Mouse (Mus musculus): ENCODE data around the gene Stambp. TPM values are rescaled to one million over a fixed set of nuclear protein-coding genes. Genes with fewer than 3 reads are reported as not detected.
A peak's percentile ranks its signal among the peaks of the same experiment; 100 is the strongest.

Gene Stambp
- polyA plus RNA-seq, 1 experiment from 2014 or later = 61.3 TPM

DNA sequence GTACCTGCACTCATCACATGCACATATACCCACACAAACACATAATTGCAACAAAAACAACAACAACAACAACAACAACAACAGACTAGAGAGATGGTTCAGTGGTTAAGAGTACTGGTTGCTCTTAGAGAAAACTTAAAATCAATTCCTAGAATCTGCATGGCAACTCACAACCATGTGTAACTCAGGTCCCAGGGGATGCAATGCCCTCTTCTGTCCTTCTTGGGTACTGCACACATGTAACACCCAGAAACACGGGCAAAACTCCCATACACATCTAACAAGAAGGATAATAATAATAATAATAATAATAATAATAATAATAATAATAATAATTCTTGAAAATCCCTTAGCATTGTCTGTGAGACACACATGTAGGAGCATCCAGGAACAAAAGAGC, 60.0 kb downstream of the Stambp start:
- Histone ChIP-seq H3K27me3 (replicated peaks; ENCODE audit: control insufficient read depth, insufficient read depth, low read length) (no peaks in the 10 kb centered on the region), H3K4me2 (ENCODE audit: low read length) (no peak overlapping the region), H3K36me3 (ENCODE audit: control insufficient read depth, insufficient read depth, low read length) (no peaks in the 10 kb centered on the region), H3K27ac (ENCODE audit: low read depth, low read length) (no peak overlapping the region), H3K4me3 (ENCODE audit: low read length) (no peak overlapping the region), H3K9ac (ENCODE audit: low read depth, low read length) (no peak overlapping the region), H3K9me3 (ENCODE audit: control insufficient read depth, low read length) (no peaks in the 10 kb centered on the region), H3K4me1 (ENCODE audit: control insufficient read depth, insufficient read depth, low read depth, low read length) (no peaks in the 10 kb centered on the region)
- ATAC-seq = no peak
- 18% methylated on average over 1 of the region's 1 CpGs for WGBS

GRCm38 (mm10) chr6:83510210-83510609, 62.3 kb downstream of the Stambp start:
- Histone ChIP-seq H3K4me3 (ENCODE audit: low read length) (no peak overlapping the region), H3K9me3 (ENCODE audit: control insufficient read depth, low read length) (no peaks in the 10 kb centered on the region), H3K4me2 (ENCODE audit: low read length) (no peak overlapping the region), H3K36me3 (ENCODE audit: control insufficient read depth, insufficient read depth, low read length) (no peaks in the 10 kb centered on the region), H3K27ac (ENCODE audit: low read depth, low read length) (no peak overlapping the region), H3K9ac (ENCODE audit: low read depth, low read length) (no peak overlapping the region), H3K27me3 (replicated peaks; ENCODE audit: control insufficient read depth, insufficient read depth, low read length) (no peaks in the 10 kb centered on the region), H3K4me1 (ENCODE audit: control insufficient read depth, insufficient read depth, low read depth, low read length) (peaks cover 9% of the 10 kb centered on the region)
- WGBS = 67% methylated on average over 2 of the region's 2 CpGs
- ATAC-seq = no peak

DNA sequence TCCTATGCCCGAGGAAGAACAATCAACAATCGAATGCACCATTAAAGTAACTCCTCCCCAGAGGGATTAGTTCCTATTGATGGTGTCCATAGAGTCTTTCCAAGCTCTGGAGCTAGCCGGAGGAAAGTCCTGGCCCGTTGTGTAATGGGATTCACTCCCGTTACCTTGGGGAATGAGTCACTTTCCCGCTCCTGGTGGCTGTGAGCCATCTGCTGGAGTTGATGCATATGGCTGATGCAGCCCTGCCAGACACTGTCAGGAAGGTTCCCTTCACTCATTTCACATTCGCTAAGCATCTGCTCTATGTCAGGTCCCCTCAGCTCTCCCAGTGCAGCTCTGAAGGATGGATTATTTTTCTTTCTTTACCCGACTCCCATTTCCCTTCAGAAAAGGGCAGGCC, 63.1 kb downstream of the Stambp start:
- 40% methylated on average over 8 of the region's 8 CpGs for WGBS
- Histone ChIP-seq H3K27ac (ENCODE audit: low read depth, low read length) (no peak overlapping the region), H3K9ac (ENCODE audit: low read depth, low read length) (peak overlapping the region; percentile 22; the same call in 1 of the 2 replicates), H3K36me3 (ENCODE audit: control insufficient read depth, insufficient read depth, low read length) (no peaks in the 10 kb centered on the region), H3K27me3 (replicated peaks; ENCODE audit: control insufficient read depth, insufficient read depth, low read length) (no peaks in the 10 kb centered on the region), H3K9me3 (ENCODE audit: control insufficient read depth, low read length) (no peaks in the 10 kb centered on the region), H3K4me3 (ENCODE audit: low read length) (no peak overlapping the region), H3K4me1 (ENCODE audit: control insufficient read depth, insufficient read depth, low read depth, low read length) (peaks cover 13% of the 10 kb centered on the region), H3K4me2 (ENCODE audit: low read length) (no peak overlapping the region)
- no peak for ATAC-seq

DNA sequence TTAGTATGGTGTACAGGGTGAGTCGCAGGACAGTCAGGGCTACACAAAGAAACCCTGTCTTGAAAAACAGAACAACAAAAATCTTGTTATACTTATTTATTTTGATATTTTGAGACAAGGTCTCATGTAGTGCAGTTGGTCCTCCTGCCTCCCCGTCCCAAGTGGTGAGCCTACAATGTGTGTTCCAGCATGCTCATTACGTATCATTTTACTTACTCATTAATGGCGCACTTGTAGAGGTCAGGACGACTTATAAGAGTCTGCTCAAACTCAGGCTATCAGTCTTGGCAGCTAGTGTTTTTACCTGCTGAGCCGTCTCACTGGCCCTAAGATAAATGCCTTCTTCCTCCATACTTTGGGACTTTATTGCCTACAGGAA, 65.4 kb downstream of the Stambp start:
- WGBS = 39% methylated on average over 6 of the region's 6 CpGs

GRCm38 (mm10) chr6:83506258-83507167, 66.0 kb downstream of the Stambp start, which contains the start of gene Dguok:
Dguok (minus strand) TSS chr6:83506969.
- no peaks in the 10 kb centered on the region for H3K36me3 ChIP-seq (ENCODE audit: control insufficient read depth, insufficient read depth, low read length)
- peak within 1 kb of the TSS; percentile 87 for H3K4me3 ChIP-seq (ENCODE audit: low read length)
- no peaks in the 10 kb centered on the region for H3K9me3 ChIP-seq (ENCODE audit: control insufficient read depth, low read length)
- H3K4me1 ChIP-seq (ENCODE audit: control insufficient read depth, insufficient read depth, low read depth, low read length) = peaks cover 13% of the 10 kb centered on the region
- no peaks in the 10 kb centered on the region for H3K27me3 ChIP-seq (replicated peaks; ENCODE audit: control insufficient read depth, insufficient read depth, low read length)
- H3K9ac ChIP-seq (ENCODE audit: low read depth, low read length) = peak within 1 kb of the TSS; percentile 91
- ATAC-seq = peak; percentile 99
- peak within 1 kb of the TSS; percentile 79 for H3K4me2 ChIP-seq (ENCODE audit: low read length)
- under 1% methylated on average over 53 of the region's 54 CpGs for WGBS
- H3K27ac ChIP-seq (ENCODE audit: low read depth, low read length) = peak within 1 kb of the TSS; percentile 96

More for the DNA sequence above, 65.4 kb downstream of the Stambp start:
- no peaks in the 10 kb centered on the region for H3K27me3 ChIP-seq (replicated peaks; ENCODE audit: control insufficient read depth, insufficient read depth, low read length)
- peak overlapping the region; percentile 79 for H3K4me2 ChIP-seq (ENCODE audit: low read length)
- H3K36me3 ChIP-seq (ENCODE audit: control insufficient read depth, insufficient read depth, low read length) = no peaks in the 10 kb centered on the region
- peak overlapping the region; percentile 59 for H3K9ac ChIP-seq (ENCODE audit: low read depth, low read length)
- peak; percentile 35; the same call in 1 of the 2 replicates for ATAC-seq
- no peaks in the 10 kb centered on the region for H3K9me3 ChIP-seq (ENCODE audit: control insufficient read depth, low read length)
- H3K4me1 ChIP-seq (ENCODE audit: control insufficient read depth, insufficient read depth, low read depth, low read length) = peaks cover 13% of the 10 kb centered on the region
- H3K27ac ChIP-seq (ENCODE audit: low read depth, low read length) = peak overlapping the region; percentile 96
- peak overlapping the region; percentile 87 for H3K4me3 ChIP-seq (ENCODE audit: low read length)

DNA sequence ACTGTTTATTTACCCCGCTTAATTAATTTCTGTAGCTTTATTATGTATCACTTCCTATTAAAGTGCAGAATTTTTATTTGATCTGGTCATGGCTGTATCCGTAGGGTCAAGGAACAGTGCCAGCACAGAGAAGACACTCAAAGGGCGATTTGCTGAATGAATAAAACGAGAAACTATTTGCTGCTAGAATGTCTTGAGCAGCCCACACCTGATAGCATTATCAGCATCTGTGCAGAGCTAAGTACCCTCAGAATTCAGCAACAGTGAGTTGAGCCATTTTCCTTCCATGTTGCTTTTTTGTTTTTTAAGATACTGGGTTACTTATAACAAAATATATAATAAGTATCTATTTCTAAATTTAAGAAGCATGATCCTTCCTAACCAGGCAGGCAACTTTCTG, 67.0 kb downstream of the Stambp start:
- Histone ChIP-seq H3K4me2 (ENCODE audit: low read length) (peak overlapping the region; percentile 79), H3K4me1 (ENCODE audit: control insufficient read depth, insufficient read depth, low read depth, low read length) (peaks cover 13% of the 10 kb centered on the region), H3K27ac (ENCODE audit: low read depth, low read length) (no peak overlapping the region), H3K4me3 (ENCODE audit: low read length) (peak overlapping the region; percentile 87), H3K9me3 (ENCODE audit: control insufficient read depth, low read length) (no peaks in the 10 kb centered on the region), H3K9ac (ENCODE audit: low read depth, low read length) (no peak overlapping the region), H3K36me3 (ENCODE audit: control insufficient read depth, insufficient read depth, low read length) (no peaks in the 10 kb centered on the region), H3K27me3 (replicated peaks; ENCODE audit: control insufficient read depth, insufficient read depth, low read length) (no peaks in the 10 kb centered on the region)
- ATAC-seq = no peak
- WGBS = 92% methylated on average over 4 of the region's 4 CpGs

DNA sequence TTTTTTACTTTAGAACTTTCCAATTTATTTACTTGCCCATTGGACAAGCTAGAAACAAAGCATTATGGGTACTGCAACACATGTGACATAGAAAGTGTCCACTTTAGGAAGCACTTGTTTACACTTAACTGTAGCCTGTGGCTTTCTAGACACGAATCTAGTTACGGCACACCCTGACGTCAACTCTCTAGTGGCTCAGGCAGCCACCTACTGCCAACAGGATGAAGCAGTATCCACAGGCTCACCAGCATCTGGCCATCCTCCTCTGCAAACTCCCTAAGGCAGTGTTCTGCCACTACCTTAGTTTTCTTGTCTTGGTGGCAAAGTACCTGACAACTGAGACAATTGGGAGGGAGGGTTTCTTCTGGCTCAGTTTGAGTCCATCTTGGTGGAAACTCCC, 69.2 kb downstream of the Stambp start:
- Histone ChIP-seq H3K4me2 (ENCODE audit: low read length) (no peak overlapping the region), H3K4me1 (ENCODE audit: control insufficient read depth, insufficient read depth, low read depth, low read length) (peaks cover 13% of the 10 kb centered on the region), H3K4me3 (ENCODE audit: low read length) (no peak overlapping the region), H3K27me3 (replicated peaks; ENCODE audit: control insufficient read depth, insufficient read depth, low read length) (no peaks in the 10 kb centered on the region), H3K36me3 (ENCODE audit: control insufficient read depth, insufficient read depth, low read length) (no peaks in the 10 kb centered on the region), H3K9me3 (ENCODE audit: control insufficient read depth, low read length) (no peaks in the 10 kb centered on the region), H3K27ac (ENCODE audit: low read depth, low read length) (no peak overlapping the region), H3K9ac (ENCODE audit: low read depth, low read length) (no peak overlapping the region)
- WGBS = 81% methylated on average over 3 of the region's 3 CpGs
- no peak for ATAC-seq

GRCm38 (mm10) chr6:83502656-83503055, 69.9 kb downstream of the Stambp start:
- no peak overlapping the region for H3K4me2 ChIP-seq (ENCODE audit: low read length)
- H3K27ac ChIP-seq (ENCODE audit: low read depth, low read length) = no peak overlapping the region
- no peak for ATAC-seq
- WGBS = 91% methylated on average over 3 of the region's 3 CpGs
- no peaks in the 10 kb centered on the region for H3K9me3 ChIP-seq (ENCODE audit: control insufficient read depth, low read length)
- no peak overlapping the region for H3K9ac ChIP-seq (ENCODE audit: low read depth, low read length)
- H3K4me1 ChIP-seq (ENCODE audit: control insufficient read depth, insufficient read depth, low read depth, low read length) = peaks cover 13% of the 10 kb centered on the region
- no peaks in the 10 kb centered on the region for H3K36me3 ChIP-seq (ENCODE audit: control insufficient read depth, insufficient read depth, low read length)
- no peak overlapping the region for H3K4me3 ChIP-seq (ENCODE audit: low read length)
- no peaks in the 10 kb centered on the region for H3K27me3 ChIP-seq (replicated peaks; ENCODE audit: control insufficient read depth, insufficient read depth, low read length)

DNA sequence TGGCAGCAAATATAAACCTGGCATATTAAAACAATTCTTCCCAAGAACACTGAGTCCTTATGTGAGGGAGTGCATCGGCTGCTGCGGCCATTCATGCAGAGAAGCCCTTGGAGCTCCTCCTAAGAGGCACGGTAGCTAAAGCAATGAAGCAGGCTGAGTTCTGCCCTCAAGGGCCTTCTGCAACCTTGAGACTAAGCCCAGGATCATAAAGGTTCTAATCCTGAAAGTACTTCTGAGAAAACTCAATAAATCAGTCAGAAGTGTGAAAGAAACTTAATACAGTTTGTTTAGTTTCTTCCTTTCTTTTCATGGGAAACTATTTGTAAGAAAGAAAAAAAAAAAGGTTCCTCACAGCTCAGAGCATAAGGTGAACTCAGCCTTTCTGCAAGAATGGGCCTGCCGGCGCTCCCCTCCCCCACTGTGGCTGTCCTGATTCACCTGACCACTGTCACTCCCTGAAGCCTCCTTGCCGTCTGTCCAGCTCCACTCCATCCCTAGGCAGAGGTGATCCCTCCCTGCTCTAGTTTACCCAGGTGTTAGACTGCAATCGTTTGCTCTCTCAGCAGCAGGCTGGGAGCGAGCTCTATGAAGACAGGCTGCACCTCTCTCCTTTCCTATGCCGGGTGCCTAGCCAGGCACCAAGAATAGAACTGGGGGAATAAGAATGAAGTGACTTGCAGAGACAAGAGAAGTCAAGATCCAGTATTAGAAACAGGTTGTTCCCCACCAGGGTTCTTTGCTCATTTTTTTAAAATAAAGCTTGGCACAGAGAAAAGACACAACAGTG, 70.8 kb downstream of the Stambp start:
- H3K27me3 ChIP-seq (replicated peaks; ENCODE audit: control insufficient read depth, insufficient read depth, low read length) = no peaks in the 10 kb centered on the region
- H3K9me3 ChIP-seq (ENCODE audit: control insufficient read depth, low read length) = no peaks in the 10 kb centered on the region
- peaks cover 11% of the 10 kb centered on the region for H3K4me1 ChIP-seq (ENCODE audit: control insufficient read depth, insufficient read depth, low read depth, low read length)
- no peak overlapping the region for H3K4me2 ChIP-seq (ENCODE audit: low read length)
- 75% methylated on average over 9 of the region's 9 CpGs for WGBS
- no peak overlapping the region for H3K4me3 ChIP-seq (ENCODE audit: low read length)
- ATAC-seq = no peak
- H3K9ac ChIP-seq (ENCODE audit: low read depth, low read length) = peak overlapping the region; percentile 37; the same call in 1 of the 2 replicates
- no peaks in the 10 kb centered on the region for H3K36me3 ChIP-seq (ENCODE audit: control insufficient read depth, insufficient read depth, low read length)
- H3K27ac ChIP-seq (ENCODE audit: low read depth, low read length) = no peak overlapping the region
